Mouse (Mus musculus): ENCODE data around the gene Cachd1. TPM values are rescaled to one million over a fixed set of nuclear protein-coding genes. Genes with fewer than 3 reads are reported as not detected.

Cachd1 gene
- polyA plus RNA-seq, 1 experiment, result 3.9 TPM

- no peak overlapping the region for H3K4me3 ChIP-seq
- no peaks in the 10 kb centered on the region for H3K36me3 ChIP-seq (ENCODE audit: control insufficient read depth, insufficient read depth)
- H3K79me2 ChIP-seq (ENCODE audit: control insufficient read depth, insufficient read depth), result no peaks in the 10 kb centered on the region
- H3ac ChIP-seq (ENCODE audit: control insufficient read depth, insufficient read length), result no peak overlapping the region
- no peaks in the 10 kb centered on the region for H3K27me3 ChIP-seq (ENCODE audit: control insufficient read depth, insufficient read depth, insufficient read length)
- H3K4me2 ChIP-seq (ENCODE audit: low read depth), result no peak overlapping the region
- no peak for TF ChIP-seq E2F4 (IDR thresholded peaks at IDR 0.05; ENCODE audit: insufficient read depth)
- TF ChIP-seq REST (IDR thresholded peaks at IDR 0.05; ENCODE audit: insufficient read depth, insufficient read length), result no peak
- no peak for TF ChIP-seq MYOG (IDR thresholded peaks at IDR 0.05; ENCODE audit: control insufficient read depth in 1 of 3, insufficient read depth in 1 of 3, insufficient read length in 2 of 3, low read depth in 2 of 3)
- TF ChIP-seq TCF12 (IDR thresholded peaks at IDR 0.05; ENCODE audit: insufficient read depth, poor library complexity, severe bottlenecking), result no peak
- TF ChIP-seq CEBPB (IDR thresholded peaks at IDR 0.05; ENCODE audit: insufficient read depth, poor library complexity, severe bottlenecking), result no peak
Measured at GRCm38 (mm10) chr4:100843119-100843518, 66.6 kb downstream of the Cachd1 start.

DNA sequence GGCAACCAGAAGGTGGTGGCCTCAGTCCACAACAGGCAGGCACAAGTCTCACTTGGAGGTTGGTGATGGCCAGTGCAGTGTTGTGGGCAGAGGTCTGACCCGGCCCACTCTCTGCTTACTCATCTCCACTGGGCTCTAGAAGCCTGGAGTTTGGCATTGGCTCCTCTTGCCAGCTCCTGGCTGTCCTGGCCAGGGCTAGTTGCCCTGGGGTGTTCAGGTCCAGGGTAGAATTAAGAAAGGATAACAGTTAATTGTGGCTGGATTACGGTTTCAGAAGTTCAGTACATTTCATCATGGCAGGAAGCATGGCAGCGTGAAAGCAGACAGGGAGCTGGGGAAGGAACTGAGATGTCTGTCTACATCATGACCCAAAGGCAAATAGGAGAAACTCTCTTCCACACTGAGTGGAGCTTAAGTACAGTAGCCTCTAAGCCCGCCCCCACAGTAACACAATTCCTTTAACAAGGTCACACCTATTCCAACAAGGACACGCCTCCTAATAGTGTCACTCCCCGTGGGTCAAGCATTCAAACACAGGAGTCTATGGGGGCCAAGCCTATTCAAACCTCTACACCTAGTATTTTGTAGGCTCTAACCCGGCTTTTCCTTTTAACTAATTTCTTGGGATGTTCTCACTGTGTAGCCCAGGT, 74.5 kb downstream of the Cachd1 start:
- Histone ChIP-seq H3ac (ENCODE audit: control insufficient read depth, insufficient read length) (no peak overlapping the region), H3K36me3 (ENCODE audit: control insufficient read depth, insufficient read depth) (no peaks in the 10 kb centered on the region), H3K79me2 (ENCODE audit: control insufficient read depth, insufficient read depth) (no peaks in the 10 kb centered on the region), H3K4me3 (no peak overlapping the region), H3K27me3 (ENCODE audit: control insufficient read depth, insufficient read depth, insufficient read length) (no peaks in the 10 kb centered on the region), H3K4me2 (ENCODE audit: low read depth) (no peak overlapping the region)
- TF ChIP-seq USF1 (IDR thresholded peaks at IDR 0.05; ENCODE audit: low read depth) (no peak), TCF3 (IDR thresholded peaks at IDR 0.05; ENCODE audit: insufficient read length, low read depth) (no peak), POLR2AphosphoS2 (IDR thresholded peaks at IDR 0.05; ENCODE audit: insufficient read length, low read depth) (no peak), MAX (IDR thresholded peaks at IDR 0.05; ENCODE audit: low read depth) (no peak), TCF12 (IDR thresholded peaks at IDR 0.05; ENCODE audit: insufficient read depth, poor library complexity, severe bottlenecking) (no peak), REST (IDR thresholded peaks at IDR 0.05; ENCODE audit: insufficient read depth, insufficient read length) (no peak), CEBPB (IDR thresholded peaks at IDR 0.05; ENCODE audit: insufficient read depth, poor library complexity, severe bottlenecking) (no peak), E2F4 (IDR thresholded peaks at IDR 0.05; ENCODE audit: insufficient read depth) (no peak), POLR2A (IDR thresholded peaks at IDR 0.05; ENCODE audit: insufficient read length, low read depth) (no peak), SRF (IDR thresholded peaks at IDR 0.05; ENCODE audit: control insufficient read depth, insufficient read length, low read depth) (no peak), MYOG (IDR thresholded peaks at IDR 0.05; ENCODE audit: control insufficient read depth in 1 of 3, insufficient read depth in 1 of 3, insufficient read length in 2 of 3, low read depth in 2 of 3) (no peak), MYOD1 (IDR thresholded peaks at IDR 0.05; ENCODE audit: control insufficient read depth in 1 of 3, insufficient read length in 2 of 3, low read depth in 2 of 3) (no peak)

DNA sequence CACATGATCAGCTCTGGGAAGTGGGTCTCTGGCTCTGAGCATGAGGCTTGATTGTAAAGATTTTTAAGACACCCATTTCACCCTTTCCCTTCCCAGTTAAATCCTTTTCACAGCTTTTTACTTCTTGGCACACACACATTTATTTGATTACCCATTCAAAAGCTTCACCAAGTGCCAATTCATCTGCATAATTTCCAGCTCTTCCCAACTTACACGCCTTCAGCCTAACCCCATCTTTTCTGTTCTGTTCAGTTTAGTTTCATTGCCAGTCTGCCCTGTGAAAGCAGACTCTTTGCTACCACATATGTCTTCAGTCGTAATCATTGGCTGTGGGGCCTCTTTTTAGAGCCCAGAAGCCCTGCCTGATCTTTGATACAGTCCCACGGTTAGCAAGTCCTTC, 76.0 kb downstream of the Cachd1 start:
- H3K36me3 ChIP-seq (ENCODE audit: control insufficient read depth, insufficient read depth), result no peaks in the 10 kb centered on the region
- no peak overlapping the region for H3K4me2 ChIP-seq (ENCODE audit: low read depth)
- no peaks in the 10 kb centered on the region for H3K27me3 ChIP-seq (ENCODE audit: control insufficient read depth, insufficient read depth, insufficient read length)
- no peak overlapping the region for H3ac ChIP-seq (ENCODE audit: control insufficient read depth, insufficient read length)
- no peak for TF ChIP-seq TCF12 (IDR thresholded peaks at IDR 0.05; ENCODE audit: insufficient read depth, poor library complexity, severe bottlenecking)
- no peak for TF ChIP-seq MAX (IDR thresholded peaks at IDR 0.05; ENCODE audit: low read depth)
- no peak for TF ChIP-seq POLR2AphosphoS2 (IDR thresholded peaks at IDR 0.05; ENCODE audit: insufficient read length, low read depth)
- no peak for TF ChIP-seq CEBPB (IDR thresholded peaks at IDR 0.05; ENCODE audit: insufficient read depth, poor library complexity, severe bottlenecking)
- no peak overlapping the region for H3K4me3 ChIP-seq
- no peaks in the 10 kb centered on the region for H3K79me2 ChIP-seq (ENCODE audit: control insufficient read depth, insufficient read depth)

DNA sequence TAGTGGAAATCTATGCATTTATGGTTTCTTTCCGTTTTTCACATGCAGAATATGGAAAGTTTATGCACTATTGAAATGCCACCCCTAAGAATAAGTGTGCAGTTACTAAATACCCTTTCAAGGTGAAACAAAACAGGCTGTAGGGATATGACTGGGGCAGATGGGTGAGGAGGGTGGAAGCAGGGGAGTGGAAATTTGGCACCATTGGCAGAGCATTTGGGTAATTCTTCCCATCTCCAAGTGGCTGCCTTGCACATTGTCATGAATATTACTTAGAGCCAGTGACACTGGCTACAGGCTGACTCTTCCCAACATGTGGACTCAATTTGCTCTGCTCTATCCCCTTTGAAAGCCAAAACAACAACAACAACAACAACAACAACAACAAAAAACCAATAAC, 77.0 kb downstream of the Cachd1 start:
- Histone ChIP-seq H3K27me3 (ENCODE audit: control insufficient read depth, insufficient read depth, insufficient read length) (no peaks in the 10 kb centered on the region), H3K79me2 (ENCODE audit: control insufficient read depth, insufficient read depth) (no peaks in the 10 kb centered on the region), H3K36me3 (ENCODE audit: control insufficient read depth, insufficient read depth) (no peaks in the 10 kb centered on the region), H3ac (ENCODE audit: control insufficient read depth, insufficient read length) (no peak overlapping the region), H3K4me2 (ENCODE audit: low read depth) (no peak overlapping the region), H3K4me3 (no peak overlapping the region)
- no peak for TF ChIP-seq MYOG (IDR thresholded peaks at IDR 0.05; ENCODE audit: control insufficient read depth in 1 of 3, insufficient read depth in 1 of 3, insufficient read length in 2 of 3, low read depth in 2 of 3)
- TF ChIP-seq MAX (IDR thresholded peaks at IDR 0.05; ENCODE audit: low read depth), result no peak
- no peak for TF ChIP-seq REST (IDR thresholded peaks at IDR 0.05; ENCODE audit: insufficient read depth, insufficient read length)
- no peak for TF ChIP-seq SRF (IDR thresholded peaks at IDR 0.05; ENCODE audit: control insufficient read depth, insufficient read length, low read depth)
- TF ChIP-seq USF1 (IDR thresholded peaks at IDR 0.05; ENCODE audit: low read depth), result no peak
- TF ChIP-seq E2F4 (IDR thresholded peaks at IDR 0.05; ENCODE audit: insufficient read depth), result no peak
- TF ChIP-seq TCF12 (IDR thresholded peaks at IDR 0.05; ENCODE audit: insufficient read depth, poor library complexity, severe bottlenecking), result no peak
- no peak for TF ChIP-seq TCF3 (IDR thresholded peaks at IDR 0.05; ENCODE audit: insufficient read length, low read depth)
- no peak for TF ChIP-seq CEBPB (IDR thresholded peaks at IDR 0.05; ENCODE audit: insufficient read depth, poor library complexity, severe bottlenecking)
- TF ChIP-seq POLR2AphosphoS2 (IDR thresholded peaks at IDR 0.05; ENCODE audit: insufficient read length, low read depth), result no peak
- TF ChIP-seq POLR2A (IDR thresholded peaks at IDR 0.05; ENCODE audit: insufficient read length, low read depth), result no peak
- TF ChIP-seq MYOD1 (IDR thresholded peaks at IDR 0.05; ENCODE audit: control insufficient read depth in 1 of 3, insufficient read length in 2 of 3, low read depth in 2 of 3), result no peak

GRCm38 (mm10) chr4:100855373-100855772, 78.9 kb downstream of the Cachd1 start:
- Histone ChIP-seq H3K27me3 (ENCODE audit: control insufficient read depth, insufficient read depth, insufficient read length) (no peaks in the 10 kb centered on the region), H3K4me3 (no peak overlapping the region), H3ac (ENCODE audit: control insufficient read depth, insufficient read length) (no peak overlapping the region), H3K79me2 (ENCODE audit: control insufficient read depth, insufficient read depth) (no peaks in the 10 kb centered on the region), H3K4me2 (ENCODE audit: low read depth) (no peak overlapping the region), H3K36me3 (ENCODE audit: control insufficient read depth, insufficient read depth) (no peaks in the 10 kb centered on the region)
- no peak for TF ChIP-seq MYOD1 (IDR thresholded peaks at IDR 0.05; ENCODE audit: control insufficient read depth in 1 of 3, insufficient read length in 2 of 3, low read depth in 2 of 3)
- TF ChIP-seq POLR2A (IDR thresholded peaks at IDR 0.05; ENCODE audit: insufficient read length, low read depth), result no peak
- no peak for TF ChIP-seq TCF12 (IDR thresholded peaks at IDR 0.05; ENCODE audit: insufficient read depth, poor library complexity, severe bottlenecking)
- no peak for TF ChIP-seq REST (IDR thresholded peaks at IDR 0.05; ENCODE audit: insufficient read depth, insufficient read length)
- TF ChIP-seq E2F4 (IDR thresholded peaks at IDR 0.05; ENCODE audit: insufficient read depth), result no peak
- no peak for TF ChIP-seq CEBPB (IDR thresholded peaks at IDR 0.05; ENCODE audit: insufficient read depth, poor library complexity, severe bottlenecking)
- no peak for TF ChIP-seq MYOG (IDR thresholded peaks at IDR 0.05; ENCODE audit: control insufficient read depth in 1 of 3, insufficient read depth in 1 of 3, insufficient read length in 2 of 3, low read depth in 2 of 3)
- no peak for TF ChIP-seq MAX (IDR thresholded peaks at IDR 0.05; ENCODE audit: low read depth)
- TF ChIP-seq POLR2AphosphoS2 (IDR thresholded peaks at IDR 0.05; ENCODE audit: insufficient read length, low read depth), result no peak
- TF ChIP-seq USF1 (IDR thresholded peaks at IDR 0.05; ENCODE audit: low read depth), result no peak
- TF ChIP-seq TCF3 (IDR thresholded peaks at IDR 0.05; ENCODE audit: insufficient read length, low read depth), result no peak
- TF ChIP-seq SRF (IDR thresholded peaks at IDR 0.05; ENCODE audit: control insufficient read depth, insufficient read length, low read depth), result no peak
